Mouse (Mus musculus) gonadal fat pad, adult 2 months (tissue): ENCODE results near the gene Gjb1. TPM values are rescaled to one million over a fixed set of nuclear protein-coding genes. Genes with fewer than 3 reads are reported as not detected.
A peak's percentile ranks its signal among the peaks of the same experiment; 100 is the strongest.
"Not testable (repeated sequence)": the region's sequence is repeated elsewhere in the genome, so short reads cannot be mapped to it uniquely, and the experiment has no call there.

ENCODE experiments used
- DNase-seq: peaks from one replicate; pipeline ENCODE4 v3.0.0-alpha.2; 2012; ENCODE audit warnings: low read depth
- polyA plus RNA-seq: library from polyadenylated mRNA; depleted of rRNA; stranded (reverse); fragments of >200 nt; gene quantifications from 2 replicates; pipeline ENCODE4 v1.2.3, GENCODE M21; 2012; rRNA removed

Gjb1 gene
- 26.4 and 38.0 TPM in 2 replicates for polyA plus RNA-seq

GRCm38 (mm10) chrX:101376190-101376968 lies at the start of gene Gjb1:
Gene Gjb1, plus strand, starts transcription at chrX:101376378.
- no peak for DNase-seq

DNA sequence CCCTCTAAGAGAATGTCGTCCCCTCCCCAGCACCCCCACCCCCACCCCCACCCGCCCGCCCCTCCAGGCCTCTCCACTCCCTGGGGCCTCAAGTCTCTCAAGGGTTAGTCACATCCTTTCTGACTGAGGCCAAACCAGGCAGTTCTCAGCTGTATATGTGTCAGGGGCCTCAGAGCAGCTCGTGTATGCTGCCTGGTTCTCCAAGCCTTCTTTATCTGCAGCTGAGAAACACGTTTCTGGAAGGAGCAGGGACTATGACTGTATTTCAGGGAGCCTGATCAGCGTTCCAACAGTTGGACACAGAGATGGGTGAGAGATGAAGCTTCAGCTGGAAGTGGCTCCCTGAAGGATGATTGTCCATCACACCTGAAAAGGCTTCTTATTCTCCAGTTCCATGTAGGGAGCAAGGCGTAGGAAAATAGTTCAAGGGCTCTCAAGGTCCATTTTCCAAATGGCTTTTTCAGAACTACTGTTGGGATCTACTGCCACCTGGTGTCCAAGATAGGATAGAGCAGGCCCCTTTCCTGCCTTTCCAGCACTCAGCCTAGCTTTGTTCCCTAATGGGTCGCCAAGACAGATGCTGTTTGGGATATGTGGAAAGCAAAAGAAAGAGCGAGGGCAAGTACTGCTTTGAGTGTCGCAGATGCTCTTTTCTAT lies 46.7 kb upstream of the Gjb1 start:
- DNase-seq = no peak

DNA sequence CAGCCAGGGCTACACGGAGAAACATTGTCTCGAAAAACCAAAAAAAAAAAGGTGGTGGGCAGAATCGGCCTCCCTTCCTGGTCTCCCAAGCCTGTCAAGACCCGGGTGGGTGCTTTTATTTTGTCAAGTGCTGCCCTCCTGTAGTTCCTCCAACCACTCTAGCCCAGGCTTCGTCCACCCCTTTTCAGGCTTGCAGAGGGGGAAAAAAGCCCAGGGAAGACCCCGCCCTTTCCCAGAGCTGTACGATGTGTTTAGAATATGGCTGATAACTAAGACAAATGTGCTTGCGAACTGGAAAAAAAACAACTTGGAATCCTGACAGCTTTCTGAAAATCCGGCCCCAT lies 44.2 kb upstream of the Gjb1 start:
- DNase-seq = no peak

DNA sequence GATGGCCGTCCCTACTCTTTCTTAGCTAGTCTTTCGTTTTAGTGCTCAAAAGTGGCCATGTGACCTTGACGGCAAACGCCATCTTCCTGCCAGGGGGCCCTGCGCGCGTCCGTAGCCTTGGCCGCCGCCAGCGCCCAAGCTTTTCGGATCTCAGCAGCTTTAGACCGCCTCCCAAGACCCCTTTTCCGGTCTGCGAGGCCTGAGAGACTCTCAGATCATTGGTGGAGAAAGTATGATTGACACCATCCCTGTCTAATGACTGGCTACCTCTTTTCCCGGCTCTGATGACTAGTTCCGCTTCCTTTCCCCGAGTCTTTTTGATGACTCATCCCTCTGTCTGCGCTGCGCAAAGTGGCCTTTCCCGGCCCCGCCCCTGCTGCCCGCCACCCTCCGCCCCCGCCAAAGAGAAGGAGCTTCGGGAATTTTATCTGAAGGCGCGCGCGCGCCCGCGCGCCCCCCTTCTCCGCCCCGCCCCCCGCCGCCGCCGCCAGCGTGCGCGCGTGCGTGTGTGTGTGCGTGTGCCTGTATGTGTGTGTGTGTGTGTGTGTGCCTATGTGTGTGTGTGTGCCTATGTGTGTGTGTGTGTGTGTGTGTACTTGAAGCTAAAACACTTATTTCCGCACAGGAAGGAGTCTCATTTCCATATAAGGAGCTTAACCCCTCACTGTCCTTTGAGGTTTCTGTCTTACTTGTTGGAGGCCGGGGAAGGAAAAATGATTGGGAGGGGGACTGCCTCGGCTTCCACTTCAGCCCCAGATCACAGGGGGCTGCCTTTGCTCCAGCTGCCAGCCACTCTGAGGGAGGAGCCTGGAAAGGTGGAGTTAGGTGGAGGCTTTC lies 43.6 kb upstream of the Gjb1 start:
- peak; percentile 70 for DNase-seq

- DNase-seq = no peak
Observed at GRCm38 (mm10) chrX:101334606-101335005, 41.6 kb upstream of the Gjb1 start.

- DNase-seq = no peak
Observed at GRCm38 (mm10) chrX:101338666-101339065, 37.5 kb upstream of the Gjb1 start.

DNA sequence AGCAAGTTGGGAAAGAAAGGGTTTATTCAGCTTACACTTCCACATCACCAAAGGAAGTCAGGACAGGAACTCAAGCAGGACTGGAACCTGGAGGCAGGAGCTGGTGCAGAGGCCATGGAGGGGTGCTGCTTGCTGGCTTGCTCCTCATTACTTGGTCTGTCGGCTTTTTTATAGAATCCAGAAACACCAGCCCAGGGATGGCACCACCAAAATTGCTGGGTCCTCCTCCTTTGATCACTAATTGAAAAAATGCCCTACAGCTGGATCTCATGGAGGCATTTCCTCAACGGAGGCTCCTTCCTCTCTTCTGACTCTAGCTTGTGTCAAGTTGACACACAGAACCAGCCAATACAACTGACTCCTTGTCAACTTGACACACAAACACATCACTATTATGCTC lies 33.3 kb upstream of the Gjb1 start:
- DNase-seq = not testable (repeated sequence)

- no peak for DNase-seq
Observed at GRCm38 (mm10) chrX:101345456-101345855, 30.7 kb upstream of the Gjb1 start.

DNA sequence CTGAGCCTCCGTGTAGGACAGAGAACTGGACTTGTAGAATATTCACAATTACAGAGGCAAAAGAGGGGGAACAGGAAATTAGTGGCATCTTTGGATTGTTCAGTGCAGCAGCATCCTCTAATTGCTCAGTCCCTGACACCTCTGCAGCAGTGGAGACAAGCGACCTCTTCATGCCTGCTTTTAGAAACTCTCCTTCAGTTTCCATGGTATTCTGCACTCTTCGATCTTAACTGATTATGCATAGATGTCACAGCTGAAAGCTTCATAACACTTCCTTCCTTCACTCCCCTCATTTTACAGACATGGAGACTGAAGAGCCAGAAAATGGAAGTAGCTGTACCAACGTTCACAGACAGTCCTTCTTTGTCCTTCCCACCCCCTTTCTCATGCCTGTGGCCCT lies 29.7 kb upstream of the Gjb1 start:
- DNase-seq = no peak

DNA sequence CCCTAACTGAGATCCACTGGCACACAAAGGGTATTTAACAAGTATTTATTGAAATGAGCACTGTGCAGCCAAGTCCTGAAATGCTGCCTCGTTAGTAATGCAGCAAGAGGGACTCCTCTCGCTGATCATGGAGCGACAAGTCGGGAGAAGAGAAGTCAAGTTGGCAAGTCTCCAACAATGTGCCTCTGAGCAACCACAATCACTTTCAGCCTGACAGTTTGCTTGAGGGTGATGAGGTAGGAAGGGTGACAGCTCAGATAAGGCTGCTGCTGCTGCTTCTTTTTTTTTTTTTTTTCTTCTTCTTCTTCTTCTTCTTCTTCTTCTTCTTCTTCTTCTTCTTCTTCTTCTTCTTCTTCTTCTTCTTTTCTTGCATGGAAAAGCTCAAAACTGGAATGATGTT lies 25.0 kb upstream of the Gjb1 start:
- no peak for DNase-seq

- not testable (repeated sequence) for DNase-seq
Observed at GRCm38 (mm10) chrX:101358902-101359301, 17.3 kb upstream of the Gjb1 start.

GRCm38 (mm10) chrX:101369001-101369400 lies 7.2 kb upstream of the Gjb1 start:
- DNase-seq = no peak

DNA sequence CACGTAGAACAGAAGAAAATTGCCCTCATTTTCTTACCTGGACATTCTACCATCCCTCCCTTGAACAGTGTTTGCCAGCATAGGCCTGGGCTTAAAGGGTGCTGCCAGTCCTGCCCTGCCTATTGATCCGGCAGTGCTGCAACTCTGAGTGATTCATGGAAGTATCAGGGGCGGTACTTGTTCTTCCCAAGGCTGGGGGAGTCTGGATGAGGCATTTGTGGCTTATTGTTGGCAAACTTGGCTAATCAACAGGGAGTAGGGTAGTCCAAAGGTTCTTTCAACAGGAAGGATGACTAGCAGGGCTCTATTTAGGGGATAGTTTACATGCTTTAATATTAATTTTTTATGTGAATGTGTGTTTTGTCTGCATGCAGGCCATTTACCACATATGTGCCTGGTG lies 5.6 kb upstream of the Gjb1 start:
- DNase-seq = no peak

DNA sequence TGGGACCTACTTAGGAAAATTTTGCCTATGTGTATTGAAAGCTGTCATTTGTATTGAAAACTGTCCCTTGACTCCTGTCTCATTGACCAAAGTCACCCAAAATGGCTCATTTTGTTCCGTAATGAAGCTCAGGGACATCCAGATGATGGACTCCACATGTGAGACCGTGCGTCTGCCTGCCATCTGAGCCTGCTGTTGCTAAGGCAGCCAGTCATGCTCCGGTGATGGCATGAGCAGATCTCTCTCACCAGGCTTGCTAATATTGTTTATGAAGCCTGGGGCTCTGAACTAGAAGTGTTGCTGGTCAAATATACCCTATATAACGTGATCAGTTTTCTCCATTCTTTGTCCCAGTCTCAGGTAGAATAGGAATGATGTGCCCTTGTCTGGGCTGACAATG lies 3.2 kb upstream of the Gjb1 start:
- no peak for DNase-seq

DNA sequence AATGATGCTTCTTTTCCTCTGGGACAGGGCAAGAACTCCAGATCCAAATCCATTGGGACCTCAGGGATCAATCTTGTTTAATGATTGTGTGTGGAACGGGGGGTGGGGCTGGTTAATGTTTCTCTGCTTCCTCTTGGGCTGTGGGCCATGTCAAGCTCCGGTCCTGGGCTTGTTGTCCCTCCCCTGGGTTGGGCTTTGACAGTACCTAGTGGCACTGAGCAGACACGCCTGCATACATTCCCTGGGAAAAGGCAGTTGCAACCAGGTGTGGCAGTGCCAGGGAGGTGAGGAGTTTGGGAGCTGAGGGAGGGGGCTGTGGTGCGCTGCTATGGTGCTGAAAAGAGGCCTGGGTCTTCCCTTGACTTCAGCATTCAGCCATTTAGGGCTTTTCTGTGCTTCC lies 898 bp downstream of the Gjb1 start:
- DNase-seq = no peak

DNA sequence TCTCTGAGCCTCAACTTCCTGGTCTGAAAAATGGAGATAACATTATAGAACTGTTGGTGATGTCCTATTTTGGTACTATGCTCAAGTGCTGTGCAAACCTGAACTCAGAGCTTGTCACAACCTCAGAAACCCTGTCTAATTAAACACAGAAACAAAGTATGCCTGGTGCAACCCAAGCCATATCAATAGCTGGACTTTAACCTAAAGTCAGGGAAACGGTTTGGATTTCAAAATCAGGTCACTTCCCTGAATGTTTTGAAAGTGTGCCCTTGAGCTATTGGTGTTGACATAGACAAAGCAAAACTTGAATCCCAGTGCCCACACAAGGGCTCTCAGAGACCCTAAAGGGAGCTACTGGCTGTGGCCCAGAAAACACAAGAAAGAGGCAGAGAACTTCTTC lies 3.6 kb downstream of the Gjb1 start:
- DNase-seq = peak; percentile 6

- no peak for DNase-seq
Observed at GRCm38 (mm10) chrX:101383455-101383854, 7.3 kb downstream of the Gjb1 start.

- no peak for DNase-seq
Observed at GRCm38 (mm10) chrX:101384439-101385137, 8.4 kb downstream of the Gjb1 start.

GRCm38 (mm10) chrX:101386222-101386621 lies 10.0 kb downstream of the Gjb1 start:
- DNase-seq = no peak

- DNase-seq = no peak
Observed at GRCm38 (mm10) chrX:101388866-101389537, 12.8 kb downstream of the Gjb1 start.

- no peak for DNase-seq
Observed at GRCm38 (mm10) chrX:101394341-101394740, 18.2 kb downstream of the Gjb1 start.
